Mouse (Mus musculus) E14TG2a.4 (cell line): ENCODE measurements around the gene Nudt21.

Experiments
- CTCF ChIP-seq: conservative IDR thresholded peaks from 2 replicates; pipeline ENCODE4 v1.5.1; 2014; ENCODE audit warnings: low read length
- NANOG ChIP-seq: IDR thresholded peaks from 2 replicates; pipeline ENCODE4 v1.6.1; 2014; ENCODE audit warnings: borderline replicate concordance, low read length, mixed read lengths

GRCm38 (mm10) chr8:94013026-94013612 is 23.7 kb downstream of the Nudt21 start:
- TF ChIP-seq CTCF, result no peak
- TF ChIP-seq NANOG, result no peak
